Mouse (Mus musculus): Measurements from ENCODE around the gene Insl3. TPM values are rescaled to one million over a fixed set of nuclear protein-coding genes. Genes with fewer than 3 reads are reported as not detected.

Insl3 gene
- total and polyA plus RNA-seq, 2 experiments from 2014 or later = 3.4 TPM; not detected in 1

- H3K4me3 ChIP-seq (ENCODE audit: low read length) = no peak overlapping the region
- no peak for ATAC-seq
- H3K9ac ChIP-seq (replicated peaks; ENCODE audit: low read length) = no peak overlapping the region
- TF ChIP-seq CTCF (IDR thresholded peaks at IDR 0.05; ENCODE audit: low read depth) = peak; percentile 78
- H3K9me3 ChIP-seq (ENCODE audit: low read length) = no peaks in the 10 kb centered on the region
- no peaks in the 10 kb centered on the region for H3K27me3 ChIP-seq (ENCODE audit: insufficient read depth, low read length)
- peaks cover 8% of the 10 kb centered on the region; the same call in 1 of the 2 replicates for H3K4me1 ChIP-seq (ENCODE audit: insufficient read depth, low read length)
- H3K36me3 ChIP-seq (ENCODE audit: insufficient read depth, low read length) = peaks cover 5% of the 10 kb centered on the region
- H3K4me2 ChIP-seq (ENCODE audit: low read depth, low read length) = no peak overlapping the region
- DNase-seq (ENCODE audit: low spot score) = peak; percentile 75
- no peak overlapping the region for H3K27ac ChIP-seq
- 38% methylated on average over 8 of the region's 8 CpGs for WGBS
Measured at GRCm38 (mm10) chr8:71707874-71708273, 18.9 kb downstream of the Insl3 start.

GRCm38 (mm10) chr8:71709134-71709799 is 20.3 kb downstream of the Insl3 start:
- WGBS = 41% methylated on average over 25 of the region's 25 CpGs
- Histone ChIP-seq H3K4me3 (ENCODE audit: low read length) (no peak overlapping the region), H3K9me3 (ENCODE audit: low read length) (no peaks in the 10 kb centered on the region), H3K36me3 (ENCODE audit: insufficient read depth, low read length) (peaks cover 5% of the 10 kb centered on the region), H3K27me3 (ENCODE audit: insufficient read depth, low read length) (no peaks in the 10 kb centered on the region), H3K4me1 (ENCODE audit: insufficient read depth, low read length) (peaks cover 8% of the 10 kb centered on the region; the same call in 1 of the 2 replicates), H3K27ac (no peak overlapping the region), H3K9ac (replicated peaks; ENCODE audit: low read length) (no peak overlapping the region), H3K4me2 (ENCODE audit: low read depth, low read length) (peak overlapping the region; percentile 44; the same call in 1 of the 2 replicates)
- ATAC-seq (peak; percentile 8; the same call in 1 of the 2 replicates), DNase-seq (ENCODE audit: low spot score) (no peak)
- TF ChIP-seq CTCF (IDR thresholded peaks at IDR 0.05; ENCODE audit: low read depth) = no peak

DNA sequence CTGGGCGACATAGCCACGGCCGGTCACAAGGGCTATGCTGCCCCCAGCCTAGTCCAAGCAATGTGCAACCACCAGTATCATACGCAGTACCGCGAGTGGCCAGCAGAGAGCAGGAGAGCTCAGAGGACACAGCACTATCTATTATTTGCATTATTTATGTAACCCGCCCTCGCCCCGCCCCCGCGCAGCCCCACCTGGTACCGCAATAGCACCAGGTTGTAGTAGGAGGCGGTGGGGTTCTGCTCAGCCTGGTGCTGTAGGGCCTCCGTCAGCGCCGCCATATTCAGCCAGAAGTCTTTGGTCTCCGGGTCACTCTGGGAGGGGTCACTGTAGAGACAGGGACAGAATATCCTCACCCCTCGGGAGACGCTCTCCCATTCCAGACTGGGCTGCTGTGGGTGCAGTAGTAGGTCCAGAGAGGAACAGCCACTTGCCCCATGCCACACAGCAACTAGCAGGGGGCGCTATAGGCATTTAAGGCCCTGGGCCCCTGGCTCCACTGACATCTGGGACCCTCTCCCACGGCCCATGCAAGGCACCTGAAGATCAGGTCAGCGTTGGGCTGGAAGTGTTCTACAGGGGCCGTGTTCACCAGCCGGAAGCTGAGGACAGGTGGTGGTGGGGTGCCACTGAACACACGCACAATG is 20.9 kb downstream of the Insl3 start:
- Histone ChIP-seq H3K27me3 (ENCODE audit: insufficient read depth, low read length) (no peaks in the 10 kb centered on the region), H3K4me3 (ENCODE audit: low read length) (peak overlapping the region; percentile 14; the same call in 1 of the 2 replicates), H3K4me2 (ENCODE audit: low read depth, low read length) (peak overlapping the region; percentile 44), H3K36me3 (ENCODE audit: insufficient read depth, low read length) (peaks cover 11% of the 10 kb centered on the region), H3K27ac (no peak overlapping the region), H3K4me1 (ENCODE audit: insufficient read depth, low read length) (peaks cover 8% of the 10 kb centered on the region; the same call in 1 of the 2 replicates), H3K9ac (replicated peaks; ENCODE audit: low read length) (no peak overlapping the region), H3K9me3 (ENCODE audit: low read length) (no peaks in the 10 kb centered on the region)
- 22% methylated on average over 25 of the region's 25 CpGs for WGBS
- DNase-seq (ENCODE audit: low spot score) (peak; percentile 89), ATAC-seq (peak; percentile 83)
- peak; percentile 87 for TF ChIP-seq CTCF (IDR thresholded peaks at IDR 0.05; ENCODE audit: low read depth)

DNA sequence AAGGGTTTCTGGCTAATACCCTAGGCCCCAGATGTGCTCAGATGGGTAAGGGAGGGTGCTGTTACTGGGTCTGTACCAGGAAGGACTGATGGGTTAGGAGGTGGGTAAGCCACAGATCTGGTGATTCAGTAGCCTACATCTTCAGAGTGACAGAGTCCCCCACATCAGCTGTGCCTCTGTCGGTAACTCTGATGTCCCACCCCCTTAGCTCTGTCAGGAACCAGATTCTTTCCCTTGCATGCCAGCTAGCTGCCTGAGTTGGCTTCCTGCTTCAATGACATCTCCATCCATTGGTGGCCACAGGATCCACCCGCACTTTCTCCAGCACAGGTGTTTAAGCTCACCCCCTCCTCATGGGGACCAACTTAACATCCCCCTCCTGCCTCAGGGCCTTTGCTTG is 22.6 kb downstream of the Insl3 start:
- Histone ChIP-seq H3K36me3 (ENCODE audit: insufficient read depth, low read length) (peaks cover 20% of the 10 kb centered on the region), H3K27ac (no peak overlapping the region), H3K4me2 (ENCODE audit: low read depth, low read length) (no peak overlapping the region), H3K9me3 (ENCODE audit: low read length) (no peaks in the 10 kb centered on the region), H3K4me3 (ENCODE audit: low read length) (no peak overlapping the region), H3K27me3 (ENCODE audit: insufficient read depth, low read length) (no peaks in the 10 kb centered on the region), H3K9ac (replicated peaks; ENCODE audit: low read length) (no peak overlapping the region), H3K4me1 (ENCODE audit: insufficient read depth, low read length) (peaks cover 8% of the 10 kb centered on the region; the same call in 1 of the 2 replicates)
- no peak for TF ChIP-seq CTCF (IDR thresholded peaks at IDR 0.05; ENCODE audit: low read depth)
- ATAC-seq = no peak
- WGBS = 84% methylated on average over 2 of the region's 2 CpGs
- DNase-seq (ENCODE audit: low spot score) = no peak

- no peak overlapping the region for H3K4me3 ChIP-seq (ENCODE audit: low read length)
- WGBS = 61% methylated on average over 8 of the region's 8 CpGs
- no peak for TF ChIP-seq CTCF (IDR thresholded peaks at IDR 0.05; ENCODE audit: low read depth)
- ATAC-seq (no peak), DNase-seq (ENCODE audit: low spot score) (no peak)
- H3K4me1 ChIP-seq (ENCODE audit: insufficient read depth, low read length) = peaks cover 24% of the 10 kb centered on the region
- H3K9me3 ChIP-seq (ENCODE audit: low read length) = no peaks in the 10 kb centered on the region
- H3K36me3 ChIP-seq (ENCODE audit: insufficient read depth, low read length) = peaks cover 29% of the 10 kb centered on the region
- H3K27ac ChIP-seq = no peak overlapping the region
- no peak overlapping the region for H3K4me2 ChIP-seq (ENCODE audit: low read depth, low read length)
- H3K27me3 ChIP-seq (ENCODE audit: insufficient read depth, low read length) = no peaks in the 10 kb centered on the region
- H3K9ac ChIP-seq (replicated peaks; ENCODE audit: low read length) = no peak overlapping the region
Measured at GRCm38 (mm10) chr8:71715531-71715930, 26.5 kb downstream of the Insl3 start.

- Histone ChIP-seq H3K9me3 (ENCODE audit: low read length) (no peaks in the 10 kb centered on the region), H3K4me3 (ENCODE audit: low read length) (no peak overlapping the region), H3K9ac (replicated peaks; ENCODE audit: low read length) (no peak overlapping the region), H3K4me1 (ENCODE audit: insufficient read depth, low read length) (peaks cover 27% of the 10 kb centered on the region), H3K4me2 (ENCODE audit: low read depth, low read length) (no peak overlapping the region), H3K36me3 (ENCODE audit: insufficient read depth, low read length) (peaks cover 29% of the 10 kb centered on the region), H3K27ac (no peak overlapping the region), H3K27me3 (ENCODE audit: insufficient read depth, low read length) (no peaks in the 10 kb centered on the region)
- 87% methylated on average over 13 of the region's 13 CpGs for WGBS
- DNase-seq (ENCODE audit: low spot score) (no peak), ATAC-seq (no peak)
- TF ChIP-seq CTCF (IDR thresholded peaks at IDR 0.05; ENCODE audit: low read depth) = no peak
Measured at GRCm38 (mm10) chr8:71716561-71717053, 27.6 kb downstream of the Insl3 start.

Data from hindbrain, postnatal 0 days (tissue).